Mouse (Mus musculus) liver, postnatal 0 days (tissue): ENCODE measurements around the gene Tsen15.

ENCODE experiments used
- CTCF ChIP-seq: sonication (generic); IDR thresholded peaks from 2 replicates; pipeline ENCODE4 v1.5.1; 2016; ENCODE audit warnings: antibody characterized with exemption, low read depth
- EP300 ChIP-seq: IDR thresholded peaks from 2 replicates; pipeline ENCODE4 v1.6.1; 2016; ENCODE audit warnings: antibody characterized with exemption, low read depth, mild to moderate bottlenecking

DNA sequence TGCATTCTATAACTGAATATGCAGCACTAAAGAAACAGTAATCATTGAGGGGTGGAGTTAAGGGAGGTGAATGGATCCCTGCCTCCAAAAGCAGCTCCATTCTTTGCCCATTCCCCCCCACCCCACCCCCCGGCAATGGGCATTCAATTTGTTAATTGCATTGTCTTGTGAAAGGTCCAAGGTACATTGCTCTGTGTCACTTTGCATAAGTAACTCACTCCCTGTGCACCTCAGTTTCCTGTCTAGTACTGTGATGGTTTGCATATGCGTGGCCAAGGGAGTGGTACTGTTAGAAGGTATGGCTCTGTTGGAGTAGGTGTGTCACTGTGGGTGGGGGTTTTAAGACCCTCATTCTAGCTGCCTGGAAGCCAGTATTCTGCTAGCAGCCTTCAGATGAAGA, 26.6 kb upstream of the Tsen15 start:
- TF ChIP-seq CTCF (no peak), EP300 (no peak)
